Mouse (Mus musculus) layer of hippocampus, adult 8-10 months (tissue): Measurements from ENCODE around the gene Gm10320. TPM values are rescaled to one million over a fixed set of nuclear protein-coding genes. Genes with fewer than 3 reads are reported as not detected.

Experiments used
- DNase-seq, 2 experiments: peaks; one replicate each; pipeline ENCODE4 v3.0.0; 2022; ENCODE audit warnings: low spot score in 2 of 2
- total RNA-seq, 4 experiments: library from RNA; stranded (reverse); gene quantifications; 2 replicates each; pipeline ENCODE4 v1.2.4; 2022

Gene Gm10320
- total RNA-seq, 4 experiments from 2014 or later: not detected

DNA sequence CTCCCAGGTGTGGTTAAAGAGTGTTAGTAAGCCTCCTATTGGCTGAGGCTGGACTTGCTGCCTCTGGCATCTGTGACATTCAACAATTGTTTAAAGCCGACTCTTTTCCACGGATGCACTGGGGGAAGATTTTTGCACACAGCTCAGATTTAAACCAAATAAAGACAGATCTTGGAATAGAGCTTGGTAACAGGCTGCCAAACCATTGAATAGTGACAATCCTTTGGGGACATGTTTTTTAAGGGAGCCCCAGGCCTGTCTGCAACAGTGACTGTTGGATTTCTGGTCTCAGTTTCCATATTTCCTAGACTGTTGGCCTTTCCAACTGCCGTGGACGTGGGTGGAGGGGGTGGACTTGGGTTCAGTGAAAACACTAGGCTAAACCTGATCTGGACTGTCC lies 21.9 kb downstream of the Gm10320 start:
- DNase-seq: no peak

DNA sequence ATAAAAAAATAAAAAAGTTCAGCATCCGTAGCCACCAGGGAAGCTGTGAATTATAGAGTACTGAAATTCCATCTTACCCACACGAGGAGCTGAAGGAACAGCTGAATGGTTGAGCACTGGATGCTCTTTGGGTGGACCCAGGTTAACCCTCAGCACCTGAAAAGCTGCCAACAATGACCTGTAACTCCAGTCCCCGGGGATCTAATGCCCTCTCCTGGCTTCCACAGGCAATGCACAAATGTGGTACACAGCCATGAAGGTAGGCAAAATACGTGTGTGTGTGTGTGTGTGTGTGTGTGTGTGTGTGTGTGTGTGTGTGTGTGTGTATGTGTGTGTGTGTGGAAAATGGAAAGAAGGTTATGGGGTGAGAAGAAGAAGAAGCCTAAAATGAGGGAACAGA lies 30.3 kb downstream of the Gm10320 start:
- no peak for DNase-seq

DNA sequence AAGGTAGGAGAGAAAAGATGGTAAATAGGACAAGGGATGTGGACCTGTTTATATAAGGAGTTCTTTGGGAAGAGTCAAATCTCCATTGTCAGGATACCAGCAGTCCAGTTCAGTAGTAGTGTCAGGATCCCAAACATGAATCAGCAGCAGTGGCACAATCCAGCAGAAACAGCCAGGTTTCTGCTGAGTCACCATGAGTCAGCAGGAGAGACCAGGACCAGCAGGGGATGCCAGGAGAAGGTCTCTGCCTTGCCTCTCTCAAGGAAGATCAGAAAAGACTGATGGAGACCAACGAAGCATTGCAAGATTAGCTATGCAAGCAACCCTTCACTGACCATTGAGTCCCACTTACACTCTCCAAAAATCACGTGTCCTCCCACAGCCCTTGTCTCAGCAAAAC lies 35.4 kb downstream of the Gm10320 start:
- no peak for DNase-seq

- DNase-seq: no peak
Observed at GRCm38 (mm10) chr13:98455646-98456045, 36.2 kb downstream of the Gm10320 start.

- DNase-seq: no peak
Observed at GRCm38 (mm10) chr13:98454224-98454967, 37.4 kb downstream of the Gm10320 start.

DNA sequence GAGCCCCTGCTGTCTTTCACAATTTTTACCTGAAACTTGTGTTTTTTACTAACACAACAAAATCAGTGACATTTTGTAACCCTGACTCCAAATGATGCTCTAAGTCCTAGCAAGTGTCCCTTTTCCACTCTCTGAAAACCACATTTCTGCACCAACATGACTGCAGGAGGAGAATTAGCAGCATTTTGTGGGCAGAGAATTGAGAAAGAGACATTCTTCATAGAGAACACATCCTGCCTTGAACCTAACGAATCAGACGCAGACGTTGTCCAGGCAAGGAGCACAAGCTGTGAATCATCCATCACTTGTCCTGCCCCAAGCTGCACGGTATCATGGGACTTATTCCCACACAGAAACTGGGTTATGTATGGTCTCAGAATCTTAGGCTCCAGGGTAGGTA lies 38.7 kb downstream of the Gm10320 start:
- no peak for DNase-seq

DNA sequence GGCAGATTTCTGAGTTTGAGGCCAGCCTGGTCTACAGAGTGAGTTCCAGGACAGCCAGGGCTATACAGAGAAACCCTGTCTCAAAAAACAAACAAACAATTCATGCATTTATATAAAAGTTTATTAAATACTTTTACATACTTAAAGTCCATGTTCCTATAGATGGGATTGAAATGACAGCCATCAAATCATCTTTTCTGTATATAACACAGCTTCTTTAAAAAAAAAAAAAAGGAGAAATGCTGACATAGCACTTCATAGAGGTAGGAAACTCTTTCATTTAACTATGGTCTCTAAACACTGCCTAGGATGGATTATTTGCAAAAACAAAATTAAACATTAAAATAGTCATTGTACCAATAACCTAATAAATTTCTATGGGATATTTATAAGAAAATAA lies 43.1 kb downstream of the Gm10320 start:
- DNase-seq: no peak

GRCm38 (mm10) chr13:98447741-98448140 lies 44.1 kb downstream of the Gm10320 start:
- peak in 1 of 2 experiments; percentile 6 for DNase-seq

- DNase-seq: no peak
Observed at GRCm38 (mm10) chr13:98445391-98446125, 46.2 kb downstream of the Gm10320 start.

DNA sequence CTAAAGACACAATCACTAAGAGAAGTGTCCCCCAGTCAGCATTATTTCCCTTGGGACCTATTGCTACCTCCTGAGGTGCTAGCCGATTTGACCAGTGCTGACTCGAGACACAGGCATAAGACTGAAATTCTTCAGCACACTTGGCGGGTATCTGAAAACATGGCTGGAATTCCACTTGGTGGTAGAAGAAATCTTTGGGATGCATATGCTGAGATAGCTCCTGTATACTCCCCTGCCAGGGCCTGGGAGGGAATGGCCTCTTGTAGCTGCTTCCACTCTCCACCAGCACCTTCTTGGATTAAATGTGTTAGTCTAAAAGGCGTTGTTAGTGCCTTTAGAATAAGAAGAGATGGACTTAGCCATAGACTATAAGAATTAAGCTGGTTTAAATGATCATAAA lies 50.8 kb downstream of the Gm10320 start:
- DNase-seq: no peak

GRCm38 (mm10) chr13:98440293-98440952 lies 51.4 kb downstream of the Gm10320 start:
- no peak for DNase-seq

Other genes starting within 250 kb of the Gm10320 start
- 10 to 100 TPM; 22.2 to 25.0 (median 24.2) TPM for gene Utp15, start 229.0 kb downstream of the Gm10320 start, total RNA-seq
- gene Ankra2, start 228.9 kb downstream of the Gm10320 start, total RNA-seq: 10 to 100 TPM; 42.8 to 50.4 (median 49.4) TPM
- gene Gm21976, start 212.1 kb downstream of the Gm10320 start, total RNA-seq: not detected
- gene Btf3, start 175.0 kb downstream of the Gm10320 start, total RNA-seq: 100 to 1,000 TPM; 157 to 207 (median 184) TPM
- 1 to 10 TPM in 3 of 4 experiments, under 1 TPM in 1; 0.74 to 1.3 (median 1.2) TPM for gene Foxd1, start 137.8 kb downstream of the Gm10320 start, total RNA-seq
- under 1 TPM in 2 of 4 experiments, not detected in 2; 0.23 to 0.33 TPM for gene Tmem174, start 145.4 kb upstream of the Gm10320 start, total RNA-seq
- gene Tmem171, start 202.8 kb upstream of the Gm10320 start, total RNA-seq: 1 to 10 TPM; 1.0 to 1.2 (median 1.1) TPM